ENCODE assay signal across 30 mouse cellular contexts in genomic region chr1:88098546-88098945, GRCm38 (mm10). TPM values are rescaled to one million over a fixed set of nuclear protein-coding genes. Genes with fewer than 3 reads are reported as not detected.
"Had no signal": no experiment of that assay in that cellular context is flagged by ENCODE, and none has a peak within 500 bp of the region (broad histone marks: within the 10 kb centered on the region; RNA-seq: fewer than 3 reads in every experiment).

No protein-coding gene starts in this region.

RNA-seq across cellular contexts. Expression of gene Ugt1a6b, which starts 4.5 kb away (rescaled TPM):
- total RNA-seq: hematopoietic stem cell, adult 5-6 weeks; left cerebral cortex, adult 2 months had no signal
- polyA plus RNA-seq: heart, embryonic 11.5 days; heart, embryonic 13.5 days; heart, embryonic 15.5 days; heart, postnatal 0 days; intestine, embryonic 14.5 days; kidney, embryonic 14.5 days; limb, embryonic 10.5 days; limb, embryonic 12.5 days had no signal

RNA-seq across cellular contexts. Expression of gene Ugt1a8, which starts 10.9 kb away (rescaled TPM):
- total RNA-seq: gastrocnemius, adult 18-20 months; gastrocnemius, adult 8-10 months; gastrocnemius, postnatal 14 days; gastrocnemius, postnatal 36 days; heart, adult 2 months; heart, postnatal 14 days; heart, postnatal 36 days; hematopoietic stem cell, adult 5-6 weeks; hindbrain, postnatal 0 days; layer of hippocampus, adult 2 months; layer of hippocampus, postnatal 10 days; layer of hippocampus, postnatal 25 days; left cerebral cortex, adult 2 months; left cerebral cortex, postnatal 14 days; left cerebral cortex, postnatal 36 days had no signal
- polyA plus RNA-seq: heart, adult 2 months; heart, embryonic 11.5 days; heart, embryonic 13.5 days; heart, embryonic 15.5 days; heart, postnatal 0 days; hindbrain, embryonic 11.5 days; hindbrain, embryonic 13.5 days; hindbrain, embryonic 15.5 days; hindbrain, postnatal 0 days; intestine, embryonic 14.5 days; kidney, embryonic 14.5 days; kidney, embryonic 16.5 days; limb, embryonic 10.5 days; limb, embryonic 12.5 days; limb, embryonic 14.5 days; liver, embryonic 12.5 days; liver, embryonic 14.5 days had no signal

RNA-seq across cellular contexts. Expression of gene Ugt1a9, which starts 27.9 kb away (rescaled TPM):
- total RNA-seq: gastrocnemius, adult 8-10 months; gastrocnemius, postnatal 14 days; gastrocnemius, postnatal 36 days; heart, adult 2 months; heart, postnatal 14 days; heart, postnatal 36 days; hematopoietic stem cell, adult 5-6 weeks; hindbrain, postnatal 0 days; layer of hippocampus, adult 2 months; layer of hippocampus, postnatal 10 days; layer of hippocampus, postnatal 25 days; left cerebral cortex, adult 2 months; left cerebral cortex, postnatal 14 days; left cerebral cortex, postnatal 36 days had no signal
- polyA plus RNA-seq: heart, adult 2 months; heart, embryonic 11.5 days; heart, embryonic 13.5 days; heart, embryonic 15.5 days; heart, postnatal 0 days; hindbrain, embryonic 11.5 days; hindbrain, embryonic 13.5 days; hindbrain, embryonic 15.5 days; hindbrain, postnatal 0 days; limb, embryonic 10.5 days; limb, embryonic 12.5 days; limb, embryonic 14.5 days had no signal

RNA-seq across cellular contexts. Expression of gene Ugt1a6a, which starts 36.1 kb away (rescaled TPM):
- polyA plus RNA-seq: heart, embryonic 11.5 days had no signal
